Mouse (Mus musculus) thymus, postnatal 14 days (tissue): ENCODE measurements around the gene Slc30a7.

Source experiments
- DNase-seq: peaks from one replicate; pipeline ENCODE4 v3.0.0; 2021

Gene Slc30a7

DNA sequence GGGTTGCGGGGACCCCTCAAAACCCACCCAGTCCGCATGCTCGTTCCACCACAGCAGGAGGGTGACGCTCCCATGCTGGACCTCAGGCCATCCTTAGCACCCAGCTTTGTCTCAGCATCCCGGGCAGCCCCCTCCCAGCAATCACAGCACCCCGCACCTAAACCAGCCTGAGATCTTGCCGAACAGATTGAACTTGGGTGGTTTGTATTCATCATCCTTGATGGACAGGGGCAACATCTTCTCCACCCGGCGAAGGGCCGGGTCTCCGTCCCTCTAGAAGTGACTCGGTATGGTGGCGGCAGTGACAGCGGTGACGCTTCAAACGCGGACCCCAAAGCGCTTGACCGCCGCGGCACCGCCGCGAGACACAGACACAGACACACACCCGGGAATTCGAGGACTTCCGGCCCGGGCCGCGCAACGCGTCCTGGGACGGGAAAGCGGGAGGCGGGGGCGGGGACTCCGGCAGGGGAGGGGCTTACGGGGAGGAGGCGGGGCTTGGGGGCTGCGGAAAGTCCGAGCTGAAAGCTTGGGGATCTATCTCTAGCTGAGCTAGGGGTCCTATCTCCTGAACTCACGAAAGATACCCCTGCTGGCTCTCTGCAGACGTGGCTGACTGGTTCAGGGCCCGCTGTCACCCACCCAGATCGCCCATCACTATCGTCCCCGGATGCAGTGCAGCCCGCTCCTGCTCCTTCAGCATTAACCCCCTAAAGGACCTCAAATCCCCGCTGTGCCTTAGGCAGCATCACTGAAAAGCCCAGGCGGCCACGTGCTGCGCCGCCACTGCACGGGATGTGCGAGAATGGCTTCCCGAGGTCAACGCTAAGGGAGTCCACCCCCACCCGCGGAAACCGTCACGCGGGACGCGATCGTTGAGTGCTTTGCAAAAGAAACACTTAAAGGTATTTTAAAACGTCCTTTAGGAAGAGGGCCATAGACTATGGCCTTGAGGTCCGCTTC, at the start of gene Slc30a7, which contains the start of gene Extl2:
Gene Slc30a7 (minus strand): TSS at position 429 of the 963 bp plus-strand sequence.
Gene Extl2 (plus strand): TSS at position 485 of the 963 bp plus-strand sequence.
- peak; percentile 82 for DNase-seq

DNA sequence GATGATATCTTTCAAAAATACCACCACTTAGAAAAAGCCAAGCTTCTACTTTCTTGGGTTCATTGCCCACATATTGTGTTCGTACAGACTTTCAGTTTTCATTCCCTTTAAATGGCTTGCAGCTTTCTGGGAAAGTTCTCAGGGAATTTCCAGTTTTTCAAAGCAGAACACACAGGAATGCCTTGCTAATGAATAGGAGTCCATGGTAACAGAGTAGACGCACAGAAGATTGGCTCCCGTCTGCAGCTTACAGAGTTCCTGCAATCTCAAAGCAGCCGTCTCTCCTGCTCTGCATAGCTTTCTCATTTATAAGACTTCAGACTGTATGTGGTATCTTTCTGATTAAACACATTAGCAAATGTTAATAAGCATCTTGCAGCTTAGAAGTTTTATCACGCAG, 39.8 kb upstream of the Slc30a7 start:
- DNase-seq = no peak

DNA sequence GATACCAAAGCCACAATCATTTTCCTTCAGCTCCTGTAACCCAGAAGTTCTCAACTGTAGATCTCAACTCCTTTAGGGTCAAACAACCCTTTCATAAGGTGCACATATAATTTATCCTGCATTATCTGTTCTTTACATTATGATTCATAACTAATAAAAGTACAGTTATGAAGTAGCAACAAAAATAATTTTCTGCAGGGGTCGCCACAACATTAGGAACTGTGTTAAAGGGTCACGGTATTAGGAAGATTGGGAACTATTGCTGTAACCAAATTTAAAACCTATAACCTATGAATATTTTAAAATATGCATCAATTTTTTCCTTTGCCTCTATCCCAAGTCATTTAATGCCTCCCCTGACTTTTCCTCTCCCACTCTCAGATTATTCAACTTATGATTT, 38.8 kb upstream of the Slc30a7 start:
- no peak for DNase-seq

DNA sequence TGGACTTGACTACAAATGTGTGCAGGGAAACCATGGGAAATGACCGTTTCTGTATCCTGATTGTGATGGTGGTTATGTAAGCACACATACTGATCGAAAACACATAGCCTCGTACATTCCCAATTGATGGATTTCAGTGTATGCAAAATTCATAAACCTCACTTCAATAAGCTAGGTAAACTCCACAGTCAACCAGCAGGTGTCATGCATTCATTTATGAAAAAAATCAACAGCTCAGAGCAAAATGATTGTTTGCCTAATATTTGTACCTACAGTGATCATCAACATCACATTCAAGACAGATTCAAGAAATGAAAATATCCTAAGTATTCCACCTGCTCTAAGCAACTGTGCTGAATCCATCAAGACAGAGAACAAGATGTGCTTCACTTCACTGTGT, 33.6 kb upstream of the Slc30a7 start:
- DNase-seq = no peak

DNA sequence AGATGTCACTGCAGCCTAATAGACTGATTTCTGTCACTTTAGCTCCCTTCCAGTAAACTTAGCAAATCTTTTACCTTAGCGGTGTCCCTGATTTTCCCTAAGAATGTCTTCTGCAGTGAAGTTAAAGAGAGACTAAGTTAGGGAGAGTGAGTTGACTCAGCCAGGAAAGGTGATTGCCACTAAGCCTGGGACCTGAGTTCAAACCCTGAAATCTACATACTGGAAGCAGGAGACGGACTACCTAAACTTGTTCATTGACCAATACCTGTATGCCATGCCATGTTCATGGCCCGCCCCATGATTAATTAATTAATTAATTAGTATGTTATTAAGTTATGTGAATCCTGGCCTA, 26.6 kb upstream of the Slc30a7 start:
- DNase-seq = no peak

DNA sequence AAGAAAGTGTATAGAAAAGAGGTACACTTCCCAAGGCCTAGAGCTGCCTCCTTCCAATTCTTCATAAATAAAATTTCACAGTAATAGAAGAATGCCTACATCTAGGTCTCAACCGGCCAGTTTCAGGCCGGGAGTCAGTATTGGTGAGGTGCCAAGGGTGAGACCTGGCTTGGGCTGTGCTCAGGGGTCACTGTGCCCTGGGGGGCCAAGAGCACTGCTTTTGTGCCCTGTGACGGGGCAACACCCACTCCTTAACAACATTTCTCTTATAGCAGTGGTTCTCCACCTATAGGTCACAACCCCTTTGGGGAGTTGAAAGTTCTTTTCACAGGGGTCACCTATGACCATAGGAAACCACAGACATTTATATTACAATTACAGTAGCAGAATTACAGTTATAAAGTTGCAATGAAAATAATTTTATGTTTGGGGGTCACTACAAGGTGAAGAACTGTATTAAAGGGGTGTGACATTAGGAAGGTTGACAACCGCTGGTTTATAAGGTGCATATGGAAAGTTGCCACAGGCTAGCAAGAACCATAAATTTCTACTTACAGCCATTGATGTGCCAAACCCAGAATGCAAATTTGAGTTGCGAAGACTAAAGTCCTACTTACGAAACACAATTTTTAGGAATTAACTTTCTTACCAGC, 26.1 kb upstream of the Slc30a7 start:
- no peak for DNase-seq

DNA sequence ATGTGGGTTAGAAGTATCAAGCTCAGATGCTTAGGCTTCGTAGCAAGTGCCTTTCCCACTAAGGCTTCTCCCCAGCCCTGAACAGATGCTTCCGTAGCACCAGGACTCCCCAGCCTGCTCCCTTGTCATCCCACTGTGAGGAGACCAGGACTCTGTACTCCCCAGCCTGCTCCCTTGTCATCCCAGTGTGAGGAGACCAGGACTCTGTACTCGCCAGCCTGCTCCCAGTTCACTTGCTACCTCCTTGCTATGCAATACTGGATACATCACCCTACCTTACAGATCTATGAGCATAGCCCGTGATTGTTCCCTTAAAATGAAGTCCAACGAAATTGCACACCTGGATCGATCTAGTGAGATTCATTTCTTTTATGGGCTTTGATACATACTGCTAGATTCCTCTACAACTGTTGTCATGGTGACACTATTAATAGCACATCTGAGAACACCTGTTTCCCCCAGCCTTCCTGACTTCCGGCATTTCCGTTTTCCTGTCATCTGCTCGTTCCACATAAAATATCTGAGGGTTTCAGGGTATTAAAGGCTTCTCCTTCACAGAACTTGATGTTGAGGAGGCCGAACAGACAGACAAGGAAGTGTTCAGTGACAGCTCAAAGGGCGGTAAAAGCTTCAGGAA, 23.1 kb upstream of the Slc30a7 start:
- no peak for DNase-seq

DNA sequence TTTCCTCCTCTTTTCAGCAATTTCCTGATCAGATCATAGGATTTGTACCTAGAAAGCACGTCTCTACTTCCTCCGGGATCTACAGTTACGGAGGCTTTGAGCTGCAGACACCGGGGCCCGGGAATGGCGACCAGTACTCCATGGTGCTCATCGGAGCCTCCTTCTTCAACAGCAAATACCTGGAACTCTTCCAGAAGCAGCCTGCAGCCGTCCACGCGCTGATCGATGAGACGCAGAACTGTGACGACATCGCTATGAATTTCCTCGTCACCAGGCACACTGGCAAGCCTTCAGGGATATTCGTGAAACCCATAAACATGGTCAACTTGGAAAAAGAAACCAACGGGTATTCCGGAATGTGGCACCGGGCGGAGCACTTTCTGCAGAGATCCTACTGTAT, 19.8 kb upstream of the Slc30a7 start:
- no peak for DNase-seq

DNA sequence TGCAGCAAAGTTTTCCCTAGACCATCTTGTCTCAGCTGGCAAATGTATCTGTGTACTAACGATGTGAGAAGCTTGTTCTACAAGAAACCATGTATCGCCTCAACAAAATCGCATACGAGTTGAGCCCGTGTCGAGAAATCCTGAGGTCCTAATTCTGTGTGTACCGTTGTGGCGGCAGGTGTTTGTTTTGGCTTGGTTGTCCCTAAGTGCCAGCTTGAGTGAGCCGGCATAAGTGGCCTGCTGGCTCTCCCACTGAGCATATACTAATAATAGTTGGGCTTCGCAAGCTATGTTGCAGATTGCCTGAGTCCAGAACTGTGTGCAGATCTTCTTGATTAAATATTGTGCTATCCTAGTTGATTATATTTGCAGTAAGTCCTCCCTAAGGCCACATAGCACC, 18.5 kb upstream of the Slc30a7 start:
- DNase-seq = no peak

DNA sequence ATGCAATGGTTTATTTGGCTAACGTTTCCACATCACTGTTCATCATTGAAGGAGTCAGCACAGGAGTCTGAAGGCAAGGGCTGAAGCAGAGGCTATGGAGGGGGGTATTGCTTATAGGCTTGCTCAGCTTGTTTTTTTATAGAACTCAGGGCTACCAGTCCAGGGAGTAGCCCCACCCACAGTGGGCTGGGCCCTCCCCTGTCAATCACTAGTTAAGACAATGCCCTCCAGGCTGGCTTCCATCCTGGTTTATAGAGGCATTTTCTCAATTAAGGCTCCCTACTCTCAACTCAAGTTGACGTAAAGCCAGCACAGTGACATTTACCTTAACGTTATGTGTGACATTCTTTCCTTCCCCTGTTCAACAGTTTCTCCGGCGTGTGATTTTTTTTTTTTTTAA, 17.5 kb upstream of the Slc30a7 start:
- DNase-seq = no peak

DNA sequence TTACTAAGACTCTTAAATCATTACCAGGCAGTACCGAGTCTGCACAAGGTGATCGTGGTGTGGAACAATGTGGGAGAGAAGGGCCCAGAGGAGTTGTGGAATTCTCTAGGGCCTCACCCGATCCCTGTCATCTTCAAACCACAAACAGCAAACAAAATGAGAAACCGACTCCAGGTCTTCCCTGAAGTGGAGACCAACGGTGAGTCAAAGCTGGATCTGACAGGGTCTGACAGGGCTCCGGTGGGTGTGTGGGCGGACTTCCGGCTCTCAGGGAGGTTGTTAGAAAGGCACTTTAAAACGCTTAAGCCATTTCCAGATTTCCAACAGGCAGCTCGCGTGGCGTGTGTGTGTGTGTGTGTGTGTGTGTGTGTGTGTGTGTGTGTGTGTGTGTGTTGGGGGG, 17.0 kb upstream of the Slc30a7 start:
- DNase-seq = no peak

DNA sequence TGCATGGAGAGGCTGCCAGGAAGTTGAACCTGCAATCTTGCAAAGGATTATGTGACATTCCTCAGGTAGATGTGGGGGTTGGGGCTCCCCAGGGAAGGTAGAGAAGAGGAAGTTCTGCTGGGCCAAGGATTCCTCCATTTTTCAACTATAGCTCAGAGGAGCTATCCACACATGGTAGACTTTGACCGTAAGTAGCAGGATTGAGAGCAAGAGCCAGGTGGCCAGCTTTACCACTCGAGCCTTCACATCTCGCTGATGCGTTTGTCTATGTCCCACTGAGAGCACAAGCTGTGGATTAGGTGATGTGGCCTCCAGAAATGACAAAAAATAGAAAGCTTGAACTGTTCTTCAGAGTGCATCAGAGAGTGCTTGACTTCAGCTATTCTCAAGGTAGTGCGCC, 11.9 kb upstream of the Slc30a7 start:
- no peak for DNase-seq

DNA sequence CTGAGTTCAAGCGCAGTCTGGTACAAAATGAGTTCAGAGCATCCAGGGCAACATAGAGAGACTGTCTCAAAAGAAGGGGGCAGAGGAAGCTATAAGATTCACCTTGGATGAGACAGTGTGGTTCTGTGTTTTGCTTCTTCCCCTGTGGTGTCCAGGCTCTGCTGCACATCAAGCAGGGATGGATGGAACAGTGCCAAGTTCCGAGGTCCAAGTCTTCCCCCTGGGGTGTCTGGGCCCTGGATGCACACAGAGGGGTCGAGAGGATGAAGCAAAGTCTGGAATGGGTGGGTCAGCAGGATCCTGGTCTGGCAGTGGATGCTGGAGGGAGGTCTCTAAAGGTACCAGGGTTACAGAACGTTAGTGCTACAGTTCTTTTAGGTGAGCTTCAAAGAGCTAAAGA, 11.4 kb upstream of the Slc30a7 start:
- no peak for DNase-seq

DNA sequence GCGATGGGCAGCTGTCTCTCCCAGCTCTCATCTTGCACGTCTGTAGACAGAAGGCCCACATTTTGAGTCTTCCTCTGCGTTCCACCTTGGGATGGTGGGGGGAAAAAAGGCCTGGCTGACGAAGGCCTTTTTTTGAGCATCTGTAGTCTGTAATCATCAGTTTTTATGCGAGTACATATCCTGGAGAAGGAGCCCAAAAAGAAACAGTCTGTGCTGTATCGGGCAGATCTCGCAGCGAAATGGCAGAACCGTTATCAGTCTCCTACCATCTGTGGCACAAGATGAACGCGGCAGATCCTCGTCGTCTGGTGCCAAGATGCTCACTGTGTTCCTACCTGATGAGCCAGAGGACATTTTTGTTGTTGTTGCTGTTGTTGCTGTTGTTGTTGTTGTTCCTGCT, 8.9 kb upstream of the Slc30a7 start:
- no peak for DNase-seq

DNA sequence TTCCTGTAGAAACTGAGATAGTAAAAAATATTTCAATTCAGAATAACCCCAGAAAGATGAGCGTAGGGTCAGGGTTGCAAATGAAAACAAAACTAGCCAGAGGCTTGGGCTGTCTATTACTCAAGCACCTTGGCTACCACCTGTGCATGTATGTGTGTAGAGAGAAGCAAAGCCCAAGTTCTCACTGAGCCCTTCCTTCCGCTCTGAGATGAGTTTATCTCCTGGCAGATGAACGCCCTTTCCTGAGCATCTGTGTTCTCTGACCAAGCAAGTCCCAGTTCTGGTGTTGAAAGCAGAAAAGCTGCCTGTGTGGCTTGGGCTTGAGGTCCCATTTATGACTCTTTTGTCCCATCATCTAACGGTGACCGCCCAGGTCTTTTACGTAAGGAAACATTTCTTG, 7.7 kb upstream of the Slc30a7 start:
- DNase-seq = no peak

DNA sequence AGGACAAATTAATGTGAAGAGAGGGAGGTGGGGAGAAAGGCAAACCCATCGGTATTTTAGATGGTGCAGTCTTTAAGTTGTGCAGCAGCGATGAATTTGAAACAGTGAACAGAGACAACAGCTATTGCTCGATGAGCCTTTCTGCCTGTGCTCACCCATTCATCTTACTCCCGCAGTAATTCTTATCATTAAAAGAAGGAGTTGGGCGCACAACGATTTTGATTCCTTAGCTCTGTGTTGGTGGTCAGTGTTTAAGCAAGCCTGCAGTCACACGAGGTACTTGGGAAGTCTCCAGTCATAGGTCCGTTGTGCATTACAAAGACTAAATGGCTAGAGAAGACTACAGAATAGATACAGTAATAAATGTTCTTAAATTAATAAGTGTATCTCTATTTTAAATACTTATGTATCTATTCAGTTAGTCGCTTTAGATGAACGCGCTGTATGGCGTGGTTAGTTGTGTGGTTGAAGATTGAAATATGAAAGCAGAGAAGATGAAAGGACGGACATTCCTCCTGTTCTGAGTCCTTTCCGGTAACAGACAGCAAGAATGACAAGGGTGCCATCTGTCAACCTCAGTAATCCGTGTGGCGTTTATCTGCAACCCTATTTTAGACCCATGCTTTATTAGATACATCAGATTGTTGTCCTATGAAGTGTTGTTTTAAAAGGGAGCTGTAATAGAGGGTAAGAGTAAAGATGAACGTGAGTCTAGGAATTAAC, 2.6 kb upstream of the Slc30a7 start:
- no peak for DNase-seq

DNA sequence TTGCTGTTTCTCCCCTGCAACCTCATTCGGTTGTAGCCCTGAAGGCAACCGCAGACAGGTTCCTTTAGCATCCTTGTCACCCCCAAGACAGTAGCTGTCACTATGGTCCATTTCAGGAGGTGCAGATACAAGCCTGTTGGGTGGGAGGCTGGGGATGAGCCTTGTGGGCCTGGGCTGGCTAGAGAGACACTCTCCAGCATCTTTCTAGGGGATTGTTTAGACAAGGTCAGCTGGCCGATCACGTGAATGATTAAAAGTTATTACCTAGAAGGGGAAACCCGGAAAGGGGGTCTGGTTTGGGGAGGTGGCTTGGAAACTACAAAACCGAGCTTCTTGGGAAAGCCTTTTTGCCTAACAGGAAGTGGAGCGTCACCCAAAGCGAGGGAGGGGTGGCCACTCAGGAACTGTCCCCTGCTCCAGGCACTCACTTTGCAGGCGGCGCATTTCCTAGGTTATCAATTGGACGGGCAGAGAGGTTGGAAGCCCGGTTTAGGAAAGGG, 785 bp upstream of the Slc30a7 start:
- DNase-seq = peak; percentile 63

DNA sequence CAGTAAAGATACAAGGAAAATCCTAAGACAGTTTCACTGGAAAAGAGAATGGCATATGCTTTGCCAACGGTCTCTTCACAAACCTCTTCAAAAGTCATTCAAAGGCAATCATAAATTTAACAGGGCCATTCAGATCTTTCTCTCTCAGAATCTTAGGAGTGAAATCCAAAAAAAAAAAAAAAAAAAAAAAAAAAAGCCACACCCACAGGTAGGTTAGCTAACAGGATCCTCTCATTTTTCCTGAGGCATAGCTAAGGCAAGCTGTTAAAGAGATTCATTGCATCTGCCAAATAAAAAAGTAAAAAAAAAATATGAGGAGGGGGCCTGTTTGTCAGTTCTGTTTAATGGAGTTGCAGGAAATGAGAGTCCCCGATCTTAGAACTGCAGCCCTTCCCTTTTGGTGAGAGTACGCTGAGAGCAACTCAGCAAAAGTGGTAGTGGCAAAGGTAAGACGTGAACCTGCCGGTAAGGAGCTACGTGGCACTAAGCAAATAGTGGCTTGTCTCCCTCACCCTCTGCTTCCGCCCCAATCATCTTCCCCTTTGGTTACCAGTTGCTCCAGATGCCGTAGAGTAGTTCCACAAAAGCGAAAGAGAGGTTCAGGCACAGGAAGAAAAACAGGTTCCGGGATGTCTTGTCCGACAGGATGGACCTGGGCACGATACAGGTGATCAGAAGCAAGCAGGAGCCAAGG, 775 bp downstream of the Slc30a7 start:
- DNase-seq = peak; percentile 50

DNA sequence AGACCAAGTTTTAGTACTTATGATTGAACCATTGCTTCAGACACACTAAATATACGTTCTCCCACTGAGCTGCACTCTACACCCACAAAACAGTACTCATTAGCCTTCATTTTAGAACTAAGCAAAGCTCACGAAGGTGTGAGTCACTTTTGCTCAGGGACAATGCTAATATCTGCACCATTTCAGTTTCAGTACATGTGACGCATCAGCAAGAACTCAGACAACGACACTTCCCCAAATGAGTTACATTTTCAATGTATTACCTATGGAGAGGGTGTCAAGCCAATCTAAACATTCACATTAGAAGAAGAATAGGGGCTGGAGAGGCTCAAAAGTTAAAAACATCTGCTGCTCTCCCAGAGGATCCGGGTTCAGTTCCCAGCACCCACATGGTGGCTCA, 10.3 kb downstream of the Slc30a7 start:
- DNase-seq = no peak

DNA sequence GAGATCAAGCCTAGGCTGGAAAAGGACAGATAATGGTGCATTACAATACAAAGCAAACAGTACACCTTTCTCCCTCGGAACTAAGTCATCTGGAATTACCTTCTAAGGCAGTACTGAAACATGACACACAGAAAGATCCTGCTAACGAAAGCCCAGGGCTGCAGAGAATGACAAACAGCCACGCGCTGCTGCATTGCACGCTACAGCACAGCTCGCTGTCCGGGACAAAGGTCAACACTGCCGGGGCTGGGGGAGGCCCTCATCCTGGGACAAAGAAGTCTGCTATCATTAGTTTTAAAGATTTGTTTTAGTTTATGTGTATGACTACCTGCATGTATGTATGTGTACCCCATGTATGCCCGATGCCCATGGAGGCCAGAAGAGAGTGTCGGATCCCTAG, 14.2 kb downstream of the Slc30a7 start:
- DNase-seq = no peak

DNA sequence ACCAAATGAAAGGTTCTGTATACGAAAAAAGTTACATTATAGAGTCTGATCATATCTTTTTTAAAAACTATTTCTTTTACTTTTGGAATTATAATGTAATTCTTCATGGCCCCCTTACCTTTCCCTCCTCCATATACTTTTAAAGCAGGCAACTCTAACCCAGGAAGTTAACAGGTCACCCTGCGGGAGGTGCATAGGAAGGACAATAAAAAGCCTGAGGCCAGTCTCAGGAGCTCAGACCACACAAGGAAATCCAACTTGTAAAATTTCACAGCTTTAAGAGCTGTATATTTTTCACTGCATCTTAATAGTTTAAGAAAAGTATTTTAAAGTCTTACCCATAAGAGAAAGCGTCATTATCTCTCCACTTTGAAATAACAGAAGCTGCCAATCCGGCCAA, 14.6 kb downstream of the Slc30a7 start:
- DNase-seq = no peak

DNA sequence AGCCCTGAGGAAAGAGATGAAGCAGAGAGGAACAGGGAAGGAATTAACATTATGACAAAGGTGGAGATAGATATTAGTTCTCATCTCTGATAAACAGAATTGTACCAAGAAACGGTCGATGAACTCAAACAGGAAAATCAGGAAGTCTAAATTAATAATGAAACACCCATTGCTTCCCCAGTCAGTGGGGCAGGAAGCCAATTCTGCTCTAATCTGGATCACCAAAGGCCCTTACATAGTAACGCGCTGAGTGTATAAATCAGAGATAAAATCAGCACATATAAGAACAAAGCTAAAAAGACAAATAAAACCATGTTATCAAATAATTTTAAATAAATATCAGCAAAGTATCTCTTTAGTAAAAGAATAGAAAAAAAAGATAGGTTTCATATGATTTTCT, 15.1 kb downstream of the Slc30a7 start:
- no peak for DNase-seq
